Mouse (Mus musculus): ENCODE measurements around the gene Prkar2b. TPM values are rescaled to one million over a fixed set of nuclear protein-coding genes. Genes with fewer than 3 reads are reported as not detected.

Prkar2b gene
- polyA plus RNA-seq, 1 experiment from 2014 or later: 12.7 TPM

DNA sequence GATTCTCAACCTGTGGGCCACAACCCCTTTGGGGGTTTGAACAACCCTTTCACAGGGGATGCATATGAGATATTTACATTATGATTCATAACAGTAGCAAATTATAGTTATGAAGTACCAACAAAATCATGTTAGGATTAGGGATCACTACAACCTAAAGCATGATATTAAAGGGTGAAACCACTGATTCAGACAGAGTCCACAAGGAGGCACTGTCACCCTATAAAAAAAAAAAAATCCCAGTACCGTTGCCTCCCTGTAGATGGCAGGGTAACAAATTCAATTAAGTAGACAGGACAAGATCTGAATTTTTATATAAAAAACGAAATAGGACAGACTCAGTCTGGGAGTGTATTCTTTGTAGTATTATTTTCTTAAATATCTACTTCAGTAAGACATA lies 93.6 kb downstream of the Prkar2b start:
- no peak overlapping the region for H3K4me2 ChIP-seq (ENCODE audit: low read depth, low read length)
- 7% methylated on average over 2 of the region's 2 CpGs for WGBS
- no peak overlapping the region for H3K27ac ChIP-seq (ENCODE audit: low read length)
- no peak overlapping the region for H3K9ac ChIP-seq (ENCODE audit: low read depth, low read length)
- peak; percentile 16; the same call in 1 of the 2 replicates for ATAC-seq
- no peak overlapping the region for H3K4me3 ChIP-seq (ENCODE audit: low read length)
- no peaks in the 10 kb centered on the region for H3K27me3 ChIP-seq (replicated peaks; ENCODE audit: control insufficient read depth, insufficient read depth, low read length)
- H3K36me3 ChIP-seq (ENCODE audit: control insufficient read depth, insufficient read depth, low read length): no peaks in the 10 kb centered on the region
- no peaks in the 10 kb centered on the region for H3K4me1 ChIP-seq (ENCODE audit: control insufficient read depth, insufficient read depth, low read length)
- H3K9me3 ChIP-seq (ENCODE audit: control insufficient read depth, low read length): no peaks in the 10 kb centered on the region

- H3K9ac ChIP-seq (ENCODE audit: low read depth, low read length): no peak overlapping the region
- no peaks in the 10 kb centered on the region for H3K9me3 ChIP-seq (ENCODE audit: control insufficient read depth, low read length)
- no peak overlapping the region for H3K4me3 ChIP-seq (ENCODE audit: low read length)
- no peaks in the 10 kb centered on the region for H3K27me3 ChIP-seq (replicated peaks; ENCODE audit: control insufficient read depth, insufficient read depth, low read length)
- no peak overlapping the region for H3K27ac ChIP-seq (ENCODE audit: low read length)
- no peaks in the 10 kb centered on the region for H3K4me1 ChIP-seq (ENCODE audit: control insufficient read depth, insufficient read depth, low read length)
- WGBS: 84% methylated on average over 4 of the region's 4 CpGs
- no peak for ATAC-seq
- H3K4me2 ChIP-seq (ENCODE audit: low read depth, low read length): no peak overlapping the region
- no peaks in the 10 kb centered on the region for H3K36me3 ChIP-seq (ENCODE audit: control insufficient read depth, insufficient read depth, low read length)
Measured at GRCm38 (mm10) chr12:31966405-31966804, 94.7 kb downstream of the Prkar2b start.

DNA sequence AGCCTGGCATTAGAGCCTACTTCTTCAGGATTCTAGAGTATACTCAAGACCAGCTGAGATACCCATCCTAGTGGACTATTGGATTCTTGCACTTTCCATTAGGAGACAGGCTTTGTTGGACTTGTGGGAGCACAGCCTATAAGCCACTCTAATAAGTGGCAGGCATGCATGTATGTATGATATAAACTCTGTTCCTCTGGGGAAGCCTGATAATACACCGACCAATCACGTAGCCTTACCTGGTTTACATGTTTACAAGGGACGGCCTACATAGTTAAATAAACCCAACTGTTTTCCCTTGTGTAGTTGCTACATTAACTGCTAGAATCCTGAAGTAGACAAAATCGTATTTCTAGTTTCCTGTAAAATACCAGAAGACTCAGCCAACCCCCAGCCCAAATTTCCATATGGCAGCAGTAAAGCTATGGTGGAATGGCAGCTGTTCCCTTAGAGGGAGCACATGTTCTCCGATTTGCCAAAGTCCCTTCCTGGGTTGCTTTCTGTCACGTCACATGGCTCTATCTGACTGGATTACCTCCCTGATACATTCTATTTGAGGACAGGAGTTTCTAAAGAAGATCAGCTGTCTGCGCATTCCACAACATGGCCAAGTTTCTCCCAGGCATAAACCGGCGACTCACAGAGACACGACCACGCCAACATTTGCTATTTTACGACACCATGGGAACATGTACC lies 95.4 kb downstream of the Prkar2b start:
- WGBS: 88% methylated on average over 12 of the region's 12 CpGs

GRCm38 (mm10) chr12:31964074-31964473 lies 97.0 kb downstream of the Prkar2b start:
- Histone ChIP-seq H3K27ac (ENCODE audit: low read length) (no peak overlapping the region), H3K27me3 (replicated peaks; ENCODE audit: control insufficient read depth, insufficient read depth, low read length) (no peaks in the 10 kb centered on the region), H3K36me3 (ENCODE audit: control insufficient read depth, insufficient read depth, low read length) (no peaks in the 10 kb centered on the region), H3K9ac (ENCODE audit: low read depth, low read length) (no peak overlapping the region), H3K4me3 (ENCODE audit: low read length) (no peak overlapping the region), H3K4me1 (ENCODE audit: control insufficient read depth, insufficient read depth, low read length) (no peaks in the 10 kb centered on the region), H3K4me2 (ENCODE audit: low read depth, low read length) (no peak overlapping the region), H3K9me3 (ENCODE audit: control insufficient read depth, low read length) (no peaks in the 10 kb centered on the region)
- no peak for ATAC-seq
- WGBS: 87% methylated on average over 6 of the region's 6 CpGs

More for the DNA sequence above, 95.4 kb downstream of the Prkar2b start:
- Histone ChIP-seq H3K4me2 (ENCODE audit: low read depth, low read length) (no peak overlapping the region), H3K27me3 (replicated peaks; ENCODE audit: control insufficient read depth, insufficient read depth, low read length) (no peaks in the 10 kb centered on the region), H3K9me3 (ENCODE audit: control insufficient read depth, low read length) (no peaks in the 10 kb centered on the region), H3K36me3 (ENCODE audit: control insufficient read depth, insufficient read depth, low read length) (no peaks in the 10 kb centered on the region), H3K4me3 (ENCODE audit: low read length) (no peak overlapping the region), H3K4me1 (ENCODE audit: control insufficient read depth, insufficient read depth, low read length) (no peaks in the 10 kb centered on the region), H3K9ac (ENCODE audit: low read depth, low read length) (no peak overlapping the region), H3K27ac (ENCODE audit: low read length) (no peak overlapping the region)
- ATAC-seq: no peak

DNA sequence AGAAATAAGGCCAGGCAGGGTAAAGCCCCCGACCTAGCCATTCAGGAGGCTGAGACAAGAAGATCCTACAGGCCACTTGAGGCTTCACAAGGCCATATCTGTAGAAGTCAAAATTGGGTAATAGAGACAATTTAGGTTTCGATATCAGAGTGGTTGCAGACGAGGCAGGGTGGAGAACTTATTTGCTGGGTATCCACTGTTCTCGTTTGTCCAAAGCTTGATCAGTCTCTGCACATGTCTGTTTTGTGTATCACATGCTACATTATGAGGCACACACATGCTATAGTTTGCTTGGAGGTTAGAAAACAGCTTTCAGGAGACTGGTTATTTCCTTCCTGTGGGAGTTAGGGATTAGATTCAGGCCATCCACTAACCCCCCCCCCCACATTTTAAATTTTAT lies 105.3 kb downstream of the Prkar2b start:
- Histone ChIP-seq H3K27me3 (replicated peaks; ENCODE audit: control insufficient read depth, insufficient read depth, low read length) (no peaks in the 10 kb centered on the region), H3K27ac (ENCODE audit: low read length) (no peak overlapping the region), H3K36me3 (ENCODE audit: control insufficient read depth, insufficient read depth, low read length) (no peaks in the 10 kb centered on the region), H3K9ac (ENCODE audit: low read depth, low read length) (no peak overlapping the region), H3K4me1 (ENCODE audit: control insufficient read depth, insufficient read depth, low read length) (no peaks in the 10 kb centered on the region), H3K4me2 (ENCODE audit: low read depth, low read length) (no peak overlapping the region), H3K4me3 (ENCODE audit: low read length) (no peak overlapping the region), H3K9me3 (ENCODE audit: control insufficient read depth, low read length) (no peaks in the 10 kb centered on the region)
- ATAC-seq: no peak
- WGBS: 88% methylated on average over 4 of the region's 4 CpGs

DNA sequence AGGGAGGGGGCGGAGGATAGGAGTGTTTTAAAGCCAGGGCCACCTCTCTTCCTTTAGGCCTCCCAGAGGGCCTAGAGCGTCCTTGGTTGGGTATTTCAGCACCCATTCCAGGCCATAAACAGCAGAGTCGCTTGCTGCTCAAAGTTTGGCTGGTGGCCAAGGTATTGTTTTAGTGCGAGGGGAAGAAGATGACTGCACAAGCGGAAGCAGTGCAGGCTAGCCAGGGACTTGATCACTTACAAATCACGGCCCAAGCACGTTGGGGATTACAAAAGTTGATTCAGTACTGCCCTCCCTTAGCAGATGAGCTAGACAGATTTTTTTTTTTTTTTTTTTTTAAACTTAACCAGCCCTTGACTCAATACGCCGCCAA lies 110.5 kb downstream of the Prkar2b start:
- 2% methylated on average over 9 of the region's 9 CpGs for WGBS
- Histone ChIP-seq H3K27ac (ENCODE audit: low read length) (peak overlapping the region; percentile 80), H3K4me3 (ENCODE audit: low read length) (peak overlapping the region; percentile 57), H3K9ac (ENCODE audit: low read depth, low read length) (peak overlapping the region; percentile 56; the same call in 1 of the 2 replicates), H3K4me2 (ENCODE audit: low read depth, low read length) (peak overlapping the region; percentile 67), H3K36me3 (ENCODE audit: control insufficient read depth, insufficient read depth, low read length) (no peaks in the 10 kb centered on the region), H3K4me1 (ENCODE audit: control insufficient read depth, insufficient read depth, low read length) (no peaks in the 10 kb centered on the region), H3K27me3 (replicated peaks; ENCODE audit: control insufficient read depth, insufficient read depth, low read length) (no peaks in the 10 kb centered on the region), H3K9me3 (ENCODE audit: control insufficient read depth, low read length) (no peaks in the 10 kb centered on the region)
- ATAC-seq: no peak

DNA sequence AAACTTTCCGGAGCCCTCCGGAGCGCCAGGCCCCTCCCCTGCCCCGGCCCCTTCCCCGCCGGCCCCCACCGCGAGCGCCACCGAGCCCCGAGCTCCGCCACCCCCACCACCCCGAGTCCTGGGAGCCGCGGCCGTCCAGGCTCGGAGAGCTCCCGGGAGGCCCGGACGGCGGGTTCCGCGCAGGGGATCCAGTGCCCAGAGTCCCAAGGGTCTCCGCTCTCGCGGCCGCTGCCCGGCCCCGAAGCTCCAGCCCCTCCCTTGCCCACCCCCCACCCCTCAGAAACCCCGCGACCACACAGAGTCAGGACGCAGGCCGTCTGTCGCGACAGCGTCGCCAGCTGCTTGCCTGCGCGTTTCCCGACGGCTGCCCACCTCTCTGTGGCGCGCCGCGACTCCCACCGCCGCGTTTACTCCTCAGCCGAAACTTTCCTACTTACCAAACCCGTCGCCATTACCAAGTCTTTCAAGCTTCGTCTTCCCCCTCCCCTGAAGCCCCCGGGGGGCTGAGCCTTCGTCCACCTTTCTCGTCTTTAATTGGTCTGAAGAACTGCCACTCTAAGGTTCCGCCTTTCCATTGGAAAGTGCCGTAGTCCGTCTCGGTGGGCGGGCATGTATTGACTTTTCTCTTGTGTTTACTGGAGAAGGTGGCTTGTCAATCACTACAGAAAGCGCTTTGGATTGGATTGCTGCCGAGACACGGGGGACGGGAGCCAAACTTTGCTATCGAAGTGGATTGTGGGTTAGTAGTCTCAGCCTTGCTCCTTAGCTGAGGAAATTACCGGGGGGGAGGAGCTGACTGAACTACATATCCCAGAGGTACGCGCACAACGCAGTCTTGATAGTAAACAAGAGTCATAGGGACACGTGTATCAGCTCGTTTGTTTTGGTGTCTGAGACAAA lies 111.1 kb downstream of the Prkar2b start, which contains the start of gene Hbp1:
Gene Hbp1, minus strand, starts transcription at position 777 of the 900 bp plus-strand sequence.
- no peaks in the 10 kb centered on the region for H3K9me3 ChIP-seq (ENCODE audit: control insufficient read depth, low read length)
- H3K27me3 ChIP-seq (replicated peaks; ENCODE audit: control insufficient read depth, insufficient read depth, low read length): no peaks in the 10 kb centered on the region
- H3K4me3 ChIP-seq (ENCODE audit: low read length): peak within 1 kb of the TSS; percentile 84
- peak; percentile 97 for ATAC-seq
- H3K36me3 ChIP-seq (ENCODE audit: control insufficient read depth, insufficient read depth, low read length): no peaks in the 10 kb centered on the region
- peak within 1 kb of the TSS; percentile 96 for H3K9ac ChIP-seq (ENCODE audit: low read depth, low read length)
- under 1% methylated on average over 68 of the region's 71 CpGs for WGBS
- H3K4me1 ChIP-seq (ENCODE audit: control insufficient read depth, insufficient read depth, low read length): no peaks in the 10 kb centered on the region
- H3K27ac ChIP-seq (ENCODE audit: low read length): peak within 1 kb of the TSS; percentile 99
- H3K4me2 ChIP-seq (ENCODE audit: low read depth, low read length): peak within 1 kb of the TSS; percentile 67

DNA sequence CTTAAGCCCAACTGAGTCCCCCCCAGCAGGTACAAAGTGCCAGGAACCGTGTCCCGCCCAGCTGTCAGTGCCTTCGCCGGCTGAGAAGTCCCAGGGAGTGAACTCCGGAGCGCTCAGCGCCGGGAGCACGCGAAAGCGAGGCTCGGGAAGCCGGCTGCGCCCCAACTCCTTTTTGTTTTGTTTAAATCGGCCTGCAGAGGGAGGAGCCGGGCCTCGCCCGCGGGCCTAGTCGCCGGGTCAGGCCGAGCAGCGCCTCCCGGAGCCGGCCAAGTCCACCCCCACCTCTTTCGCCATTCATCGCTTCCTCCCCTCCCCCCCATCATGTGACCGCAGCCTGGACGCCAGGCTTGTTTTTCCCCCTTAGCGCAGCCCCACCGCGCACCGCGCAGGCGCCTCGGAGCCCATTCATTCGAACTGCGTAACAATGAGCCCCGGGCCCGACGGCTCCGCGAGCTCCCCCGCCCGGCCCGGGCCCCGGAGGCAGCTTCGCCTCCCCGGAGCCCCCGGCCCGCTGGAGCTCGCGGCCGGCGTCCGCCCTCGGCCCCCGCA lies 111.8 kb downstream of the Prkar2b start:
- Histone ChIP-seq H3K9me3 (ENCODE audit: control insufficient read depth, low read length) (no peaks in the 10 kb centered on the region), H3K27me3 (replicated peaks; ENCODE audit: control insufficient read depth, insufficient read depth, low read length) (no peaks in the 10 kb centered on the region), H3K9ac (ENCODE audit: low read depth, low read length) (peak overlapping the region; percentile 96), H3K4me1 (ENCODE audit: control insufficient read depth, insufficient read depth, low read length) (no peaks in the 10 kb centered on the region), H3K27ac (ENCODE audit: low read length) (peak overlapping the region; percentile 99), H3K36me3 (ENCODE audit: control insufficient read depth, insufficient read depth, low read length) (no peaks in the 10 kb centered on the region), H3K4me3 (ENCODE audit: low read length) (peak overlapping the region; percentile 84), H3K4me2 (ENCODE audit: low read depth, low read length) (peak overlapping the region; percentile 70)
- 0% methylated on average over 52 of the region's 58 CpGs for WGBS
- ATAC-seq: peak; percentile 73

All from intestine, embryonic 16.5 days (tissue).